Mouse (Mus musculus) hematopoietic multipotent progenitor cell, adult 10-12 weeks (in vitro differentiated cells): ENCODE results near the gene Tcp10a. TPM values are rescaled to one million over a fixed set of nuclear protein-coding genes. Genes with fewer than 3 reads are reported as not detected.

Experiments used
- polyA plus RNA-seq: library from polyadenylated mRNA; stranded (reverse); fragments of >175 nt; gene quantifications from 2 replicates; pipeline ENCODE4 v1.2.3, GENCODE M21; 2012; ENCODE audit warnings: low replicate concordance

Tcp10a gene
- polyA plus RNA-seq: not detected in 2 replicates

DNA sequence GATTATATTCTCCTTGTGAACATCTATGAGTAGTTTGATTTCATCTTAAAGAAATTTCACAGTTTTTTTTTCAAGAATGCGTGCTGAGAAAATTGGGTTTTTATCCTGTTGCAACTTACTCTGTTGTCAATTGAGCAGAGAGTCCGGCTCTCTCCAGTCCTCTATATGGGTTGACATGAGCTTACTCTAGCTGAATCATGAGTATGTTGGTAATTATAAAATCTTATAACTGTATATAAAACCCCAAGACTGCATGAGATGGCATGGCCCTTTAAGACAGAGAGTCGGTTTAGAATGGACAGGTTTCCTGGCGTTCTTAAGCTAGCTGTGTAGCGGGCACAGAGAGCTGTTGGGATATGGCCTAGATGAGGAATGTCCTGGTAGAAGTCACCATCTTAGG lies at the start of gene Tcp10a:
Gene Tcp10a (plus strand): TSS at position 301 of the 400 bp plus-strand sequence.

GRCm38 (mm10) chr17:7352596-7352995 lies 28.1 kb downstream of the Tcp10a start, which contains the start of gene Ttll2:
Ttll2 (minus strand) TSS chr17:7352696.

GRCm38 (mm10) chr17:7371879-7372278 lies 47.4 kb downstream of the Tcp10a start, which contains the start of gene Gm49630:
Gm49630 (minus strand) TSS chr17:7371979.

DNA sequence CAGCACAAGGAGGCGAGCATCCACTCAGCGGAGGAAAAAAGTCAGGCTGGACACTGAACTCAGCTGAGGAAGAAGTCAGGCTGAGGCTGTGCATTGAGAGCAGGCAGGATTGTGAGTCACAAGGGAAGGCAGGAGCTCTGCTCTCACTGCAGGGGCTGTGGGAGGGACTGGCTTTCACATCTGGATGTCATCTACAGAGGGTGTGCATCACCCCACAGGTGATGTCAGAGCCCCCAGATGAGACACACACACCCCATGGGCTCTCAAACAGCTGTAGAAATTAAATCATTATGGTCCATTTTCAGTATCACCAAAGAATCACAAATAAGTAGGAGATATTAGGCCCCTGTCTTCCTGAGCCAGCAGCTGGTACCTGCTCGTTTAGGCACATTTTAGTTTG lies 60.9 kb downstream of the Tcp10a start, which contains the start of gene Unc93a2:
Gene Unc93a2 (minus strand): TSS at position 101 of the 400 bp plus-strand sequence.

Other genes with a start within 250 kb of the Tcp10a start
- 0.49 and 1.5 TPM in 2 replicates for gene Rps6ka2, start 154.5 kb upstream of the Tcp10a start, polyA plus RNA-seq
- not detected in 2 replicates for gene Ttll2, start 28.1 kb downstream of the Tcp10a start, polyA plus RNA-seq
- not detected in 2 replicates for gene Gm49630, start 47.3 kb downstream of the Tcp10a start, polyA plus RNA-seq
- not detected in 2 replicates for gene Unc93a2, start 60.8 kb downstream of the Tcp10a start, polyA plus RNA-seq